Mouse (Mus musculus): ENCODE data around the gene Pde4b.

Gene Pde4b

GRCm38 (mm10) chr4:102287172-102287571 is 199.8 kb downstream of the Pde4b start:
- DNase-seq (ENCODE audit: low spot score in 2 of 2), result no peak

DNA sequence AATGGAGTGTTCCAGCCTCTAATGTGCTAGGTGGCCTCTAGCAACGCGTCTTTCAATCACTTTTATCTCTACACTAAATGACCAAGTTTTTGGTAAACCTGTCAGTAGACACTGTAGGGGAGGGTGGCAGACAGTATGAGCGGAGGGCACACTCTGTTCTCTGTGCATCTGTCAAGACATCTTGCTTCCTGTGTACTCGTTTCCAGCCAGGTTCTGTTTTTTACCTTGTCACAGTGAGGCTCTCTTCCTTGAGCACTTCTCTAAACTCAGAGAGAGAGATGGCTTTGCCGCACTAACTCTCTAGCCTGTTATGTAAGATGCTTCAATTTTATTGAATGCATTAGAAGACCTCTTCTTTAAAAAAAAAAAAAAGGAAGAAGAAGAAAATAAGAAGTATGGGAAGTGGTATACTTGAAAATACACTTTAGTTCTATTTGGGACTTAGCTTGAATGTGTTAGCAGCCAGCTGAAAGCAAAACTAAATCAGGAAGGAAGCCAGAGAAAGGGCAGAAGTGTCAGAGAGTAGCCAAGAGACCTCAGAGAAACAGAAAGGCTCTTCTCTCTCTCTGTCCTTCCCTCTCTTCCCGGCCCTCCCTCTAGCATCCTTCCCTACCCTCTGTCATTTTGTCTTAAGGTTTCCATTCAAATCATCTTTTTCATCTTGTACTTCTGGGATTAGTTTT is 202.8 kb downstream of the Pde4b start:
- DNase-seq (ENCODE audit: low spot score in 2 of 2), result no peak

- DNase-seq (ENCODE audit: low spot score in 2 of 2), result no peak
Observed at GRCm38 (mm10) chr4:102297558-102297957, 210.2 kb downstream of the Pde4b start.

- no peak for DNase-seq (ENCODE audit: low spot score in 2 of 2)
Observed at GRCm38 (mm10) chr4:102302568-102302967, 215.2 kb downstream of the Pde4b start.

DNA sequence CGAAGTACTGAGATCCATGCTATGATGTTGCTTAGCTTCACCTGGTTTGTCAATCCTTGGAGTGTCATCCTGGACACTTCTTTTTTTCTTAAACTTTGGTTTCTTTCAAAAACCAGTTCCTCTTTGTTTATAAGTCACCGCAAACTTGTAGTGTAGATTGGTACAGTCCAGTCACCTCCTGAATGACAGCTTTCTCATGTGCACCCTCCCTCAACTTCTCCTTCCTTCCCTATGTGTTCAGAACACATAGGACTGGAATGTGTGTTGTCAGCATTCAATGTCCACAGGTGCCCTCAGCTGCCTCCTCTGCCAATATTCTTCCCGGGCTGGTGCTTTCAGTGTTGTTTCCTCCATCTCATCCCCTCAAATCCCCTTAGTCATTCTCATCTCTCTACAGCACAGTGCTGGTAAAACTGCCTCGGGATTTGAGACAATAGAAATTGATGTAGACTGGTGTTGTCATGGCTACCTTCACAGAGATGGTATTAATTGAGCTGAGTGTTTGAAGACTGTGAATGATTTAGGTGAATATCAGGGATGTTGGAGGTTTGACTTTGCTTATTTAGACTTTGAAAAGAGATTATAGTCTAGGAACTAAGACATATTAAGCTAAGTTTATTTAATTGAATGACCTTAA is 220.4 kb downstream of the Pde4b start:
- DNase-seq (ENCODE audit: low spot score in 2 of 2), result no peak

GRCm38 (mm10) chr4:102310630-102311029 is 223.3 kb downstream of the Pde4b start:
- no peak for DNase-seq (ENCODE audit: low spot score in 2 of 2)

DNA sequence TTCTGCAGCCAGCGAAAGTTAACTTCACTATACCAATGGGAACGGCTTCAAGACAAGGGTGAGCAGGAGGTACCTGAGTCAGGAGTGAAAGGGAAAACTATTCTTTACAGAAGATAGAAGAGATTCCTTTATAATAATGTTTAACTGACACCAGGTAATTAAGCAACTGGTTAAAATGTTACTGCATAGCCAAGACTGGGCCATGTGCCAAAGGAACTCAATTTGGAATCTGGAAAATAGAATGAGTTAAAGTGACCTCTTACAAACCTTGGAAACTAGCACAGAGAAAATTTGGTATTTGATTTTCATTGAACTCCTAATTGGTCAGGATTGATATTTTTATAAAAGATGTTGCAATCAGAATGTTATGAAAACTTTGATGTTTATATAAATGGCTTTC is 228.7 kb downstream of the Pde4b start:
- DNase-seq (ENCODE audit: low spot score in 2 of 2), result no peak

DNA sequence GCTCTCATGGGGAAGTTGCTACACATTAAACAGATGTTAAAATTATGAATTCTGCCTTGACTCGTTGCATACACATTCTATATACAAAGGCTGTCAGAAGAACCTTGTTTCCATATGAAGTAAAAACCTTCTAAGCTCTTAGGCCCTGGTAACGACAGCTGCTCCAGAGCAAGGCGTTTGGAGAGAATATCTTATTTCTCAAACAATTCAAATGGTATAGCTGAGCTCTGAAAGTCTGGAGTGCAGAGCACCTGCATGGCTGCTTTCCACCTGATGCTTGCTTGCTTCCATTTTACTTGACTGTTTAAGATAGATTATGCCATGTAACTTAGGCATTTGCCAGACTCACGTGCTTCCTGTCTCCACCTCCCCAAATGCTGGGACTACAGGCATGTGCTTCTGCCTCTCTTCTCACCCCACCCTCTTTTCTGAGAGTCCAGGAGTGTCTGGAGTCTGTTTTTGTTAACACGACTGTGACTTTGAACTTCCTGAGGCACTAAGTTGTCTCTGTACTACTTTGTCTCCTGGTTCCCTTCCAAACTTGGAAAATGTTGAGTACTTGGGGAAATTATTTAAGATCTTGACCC is 229.4 kb downstream of the Pde4b start:
- no peak for DNase-seq (ENCODE audit: low spot score in 2 of 2)

DNA sequence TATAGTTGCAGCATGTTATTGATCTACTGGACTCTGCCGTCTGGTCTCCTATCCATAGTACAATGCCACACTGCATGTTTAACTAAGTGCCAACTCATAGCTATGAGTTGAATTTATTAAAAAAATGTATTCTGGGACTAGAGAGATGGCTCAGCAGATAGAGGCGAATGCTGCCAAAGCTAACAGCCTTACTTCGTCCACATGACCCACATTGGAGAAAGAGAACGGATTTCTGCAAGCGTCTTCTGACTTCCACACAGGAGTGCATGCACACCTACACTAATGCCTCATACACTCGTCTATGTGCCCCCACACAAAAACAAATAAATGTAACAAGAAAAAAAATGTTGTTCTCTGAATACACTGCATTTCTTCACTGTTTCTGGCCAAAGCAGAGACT is 231.3 kb downstream of the Pde4b start:
- DNase-seq (ENCODE audit: low spot score in 2 of 2), result no peak

- DNase-seq (ENCODE audit: low spot score in 2 of 2), result no peak
Observed at GRCm38 (mm10) chr4:102321340-102321739, 234.0 kb downstream of the Pde4b start.

DNA sequence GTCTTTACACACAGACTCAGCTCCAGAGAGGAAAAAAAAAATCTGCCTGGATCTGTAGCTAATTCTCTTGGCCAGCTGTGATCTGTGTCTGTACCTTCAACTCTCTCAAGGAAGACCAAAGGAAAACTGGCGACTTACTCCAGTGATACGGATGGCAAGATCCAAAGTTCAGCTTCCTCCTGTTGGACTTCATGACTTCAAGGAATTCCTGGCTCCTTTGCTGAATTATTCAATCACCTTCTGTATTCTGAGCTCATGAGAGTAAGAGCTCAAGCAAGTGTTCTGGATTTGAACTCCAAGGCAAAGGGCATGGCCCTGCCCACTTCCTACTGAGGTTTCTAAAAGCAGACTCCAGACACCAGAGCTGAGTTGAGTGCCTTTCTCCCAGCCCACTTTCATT is 245.0 kb downstream of the Pde4b start:
- no peak for DNase-seq (ENCODE audit: low spot score in 2 of 2)

DNA sequence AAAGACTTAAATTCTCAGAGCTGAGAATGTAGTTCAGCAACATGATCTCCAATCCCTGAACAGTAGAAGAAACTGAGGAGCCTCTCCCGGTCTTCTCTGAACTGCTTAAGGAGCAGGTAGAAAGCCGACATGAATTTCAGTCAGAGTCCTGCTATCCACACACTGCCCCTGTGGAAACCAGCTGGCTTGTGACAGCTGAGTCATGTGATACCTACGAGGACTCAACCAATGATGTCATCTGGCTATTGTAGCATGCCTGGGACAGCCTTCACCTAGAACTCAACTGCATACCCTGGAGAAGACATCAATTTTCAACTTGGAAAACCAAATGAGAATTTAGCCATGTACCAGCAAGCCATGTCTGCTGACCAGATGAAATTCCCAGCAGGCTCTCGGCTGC is 245.5 kb downstream of the Pde4b start:
- DNase-seq (ENCODE audit: low spot score in 2 of 2), result no peak

- DNase-seq (ENCODE audit: low spot score in 2 of 2), result no peak
Observed at GRCm38 (mm10) chr4:102346911-102347492, 259.7 kb downstream of the Pde4b start.

DNA sequence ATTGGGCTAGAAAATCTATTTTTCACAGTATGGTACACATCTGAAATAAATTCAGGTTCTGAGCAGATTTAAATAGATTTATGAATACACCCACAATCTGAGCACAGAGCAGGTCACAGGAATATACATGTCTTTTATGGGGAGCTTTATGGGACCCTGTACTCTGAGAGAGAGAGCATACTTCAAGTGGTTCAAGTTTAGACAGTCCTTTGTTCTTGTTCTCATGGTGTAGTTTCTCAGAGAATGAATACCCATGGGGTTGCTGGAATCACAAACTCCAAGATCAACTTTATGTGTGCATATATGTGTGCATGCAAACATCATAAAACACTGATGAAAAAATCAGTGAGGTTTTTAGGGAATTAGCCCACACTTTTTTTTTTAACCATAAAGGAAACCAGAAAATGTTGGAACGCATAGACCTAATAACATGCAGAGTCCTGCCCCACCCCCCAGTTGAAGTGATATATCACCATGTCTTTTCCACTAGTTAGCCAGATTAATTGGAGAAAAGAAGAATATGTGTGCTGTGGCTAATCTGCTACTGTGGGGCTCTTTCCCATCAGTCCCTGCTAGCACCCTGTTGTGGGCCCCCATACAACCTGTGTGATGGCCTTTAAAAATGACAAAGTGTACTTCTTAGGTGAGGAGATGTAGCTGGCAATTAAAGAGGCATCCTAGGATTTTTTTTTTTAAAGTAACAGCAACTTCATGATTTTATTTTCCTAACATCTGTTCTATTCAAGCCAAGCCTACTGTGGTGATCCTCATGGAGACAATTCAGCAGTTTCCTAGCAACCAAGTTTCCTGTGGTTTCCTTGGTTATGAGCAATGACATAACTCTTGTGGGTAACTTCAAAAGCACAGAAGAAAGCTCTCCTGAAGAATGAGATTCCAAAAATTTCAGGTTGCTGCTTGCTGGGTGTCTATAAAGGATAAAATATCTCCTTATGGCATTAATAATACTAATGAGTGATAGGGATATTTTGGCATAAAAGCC is 264.4 kb downstream of the Pde4b start:
- peak in 1 of 2 experiments; percentile 67 for DNase-seq (ENCODE audit: low spot score in 2 of 2)

- peak in 1 of 2 experiments; percentile 37 for DNase-seq (ENCODE audit: low spot score in 2 of 2)
Observed at GRCm38 (mm10) chr4:102353641-102354403, 266.5 kb downstream of the Pde4b start.

DNA sequence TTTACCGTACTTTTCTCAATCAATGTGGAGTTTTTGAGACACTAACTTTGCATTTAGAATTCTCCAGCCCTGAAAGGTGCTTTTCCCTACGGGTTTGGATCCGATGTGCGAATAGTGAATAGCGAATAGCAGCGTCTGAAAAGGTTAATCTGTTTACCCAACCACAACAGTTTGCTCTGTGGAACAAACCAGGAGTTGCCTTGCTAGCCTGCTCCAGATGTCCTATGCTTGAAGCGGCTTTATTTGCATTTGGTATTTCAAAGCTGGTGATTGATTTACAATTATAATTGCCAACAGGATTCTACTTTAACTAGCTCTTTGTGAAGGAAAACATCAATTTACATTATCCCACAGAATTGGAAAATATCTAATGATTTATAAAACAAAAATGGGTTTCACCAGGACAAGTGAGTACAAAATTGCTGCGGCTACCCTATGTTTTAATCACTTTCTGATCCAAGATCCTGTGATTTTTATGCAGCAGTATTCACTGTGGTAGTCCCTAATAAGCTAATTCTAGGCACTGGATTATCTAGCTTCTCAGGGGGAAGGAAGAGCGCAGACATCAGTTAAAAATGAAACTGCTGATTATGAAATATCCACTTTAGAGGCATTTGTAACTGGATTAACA is 280.9 kb downstream of the Pde4b start:
- DNase-seq (ENCODE audit: low spot score in 2 of 2), result no peak

DNA sequence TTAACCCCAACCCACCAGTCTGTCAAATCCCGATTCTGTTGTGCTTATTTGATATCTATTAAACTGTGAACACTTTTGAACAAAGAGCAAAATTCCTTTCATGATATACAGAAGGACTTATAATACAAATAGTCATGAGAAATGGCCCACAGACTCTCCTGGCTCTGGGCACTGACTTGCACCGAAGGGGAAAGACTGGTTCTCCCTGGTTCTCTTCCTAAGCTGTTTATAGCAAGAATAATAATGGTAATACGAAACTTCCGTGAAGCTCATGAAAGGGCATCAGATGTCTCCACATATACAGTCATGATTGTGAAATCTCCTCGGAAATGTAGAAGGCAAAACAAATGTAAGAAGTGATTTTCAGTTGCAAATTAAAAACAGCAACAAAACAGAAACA is 287.3 kb downstream of the Pde4b start:
- DNase-seq (ENCODE audit: low spot score in 2 of 2), result no peak

- DNase-seq (ENCODE audit: low spot score in 2 of 2), result no peak
Observed at GRCm38 (mm10) chr4:102382763-102383505, 295.6 kb downstream of the Pde4b start.

DNA sequence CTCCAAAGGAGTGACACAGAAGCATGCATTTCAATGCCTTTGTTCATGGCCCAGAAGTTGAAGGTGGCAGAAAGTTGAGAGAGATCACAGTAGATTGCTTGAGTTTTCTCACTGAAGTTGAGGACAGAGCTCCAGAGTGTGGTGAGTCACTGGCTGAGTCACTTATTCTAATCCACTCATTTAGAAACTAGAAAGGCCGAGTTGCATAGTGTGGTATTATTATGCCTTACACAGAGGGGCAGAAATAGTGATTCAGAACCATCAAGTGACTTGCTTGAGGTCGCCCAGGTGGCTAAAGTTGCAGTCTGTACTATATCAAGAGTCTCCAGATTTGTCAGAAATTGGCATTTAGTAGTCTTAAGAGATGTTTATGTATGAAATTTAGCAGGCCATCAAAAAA is 306.3 kb downstream of the Pde4b start:
- DNase-seq (ENCODE audit: low spot score in 2 of 2), result no peak

DNA sequence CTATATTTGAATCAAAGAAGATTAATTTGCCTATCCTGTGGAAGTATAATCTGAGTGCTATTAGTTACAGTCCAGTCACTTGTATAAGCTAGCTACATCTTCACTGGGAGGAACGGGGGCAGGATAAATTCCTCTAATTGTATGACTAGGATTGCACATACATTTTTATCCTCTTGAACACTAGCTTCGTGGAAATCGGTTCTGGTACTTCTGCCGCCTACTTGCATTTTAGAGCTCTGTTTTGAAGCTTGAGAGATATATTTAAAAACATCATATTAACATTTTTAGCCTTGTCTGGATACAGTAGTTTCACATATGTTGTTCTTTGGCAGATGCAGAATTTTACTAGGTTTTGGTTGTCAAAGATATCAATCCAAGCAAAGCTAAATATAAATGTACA is 310.0 kb downstream of the Pde4b start:
- DNase-seq (ENCODE audit: low spot score in 2 of 2), result no peak
